Mouse (Mus musculus): ENCODE data around the gene Lhfpl2. TPM values are rescaled to one million over a fixed set of nuclear protein-coding genes. Genes with fewer than 3 reads are reported as not detected.

The Lhfpl2 gene
- polyA plus RNA-seq, 1 experiment from 2014 or later: 4.3 TPM

GRCm38 (mm10) chr13:94224717-94225705 lies 167.4 kb downstream of the Lhfpl2 start:
- H3K9ac ChIP-seq (replicated peaks): no peak overlapping the region
- peaks cover 15% of the 10 kb centered on the region for H3K36me3 ChIP-seq (replicated peaks; ENCODE audit: insufficient read depth, low read length)
- no peaks in the 10 kb centered on the region for H3K9me3 ChIP-seq (ENCODE audit: low read length)
- DNase-seq (no peak), ATAC-seq (no peak)
- no peak overlapping the region for H3K4me2 ChIP-seq (ENCODE audit: low read depth, low read length)
- WGBS (ENCODE audit: insufficient replicate concordance): 90% methylated on average over 38 of the region's 38 CpGs
- H3K27me3 ChIP-seq (ENCODE audit: insufficient read depth, low read length): no peaks in the 10 kb centered on the region
- no peak overlapping the region for H3K27ac ChIP-seq (ENCODE audit: low read depth)
- TF ChIP-seq EP300 (IDR thresholded peaks at IDR 0.05; ENCODE audit: low read depth): no peak
- TF ChIP-seq CTCF (IDR thresholded peaks at IDR 0.05; ENCODE audit: low read depth): no peak
- no peaks in the 10 kb centered on the region for H3K4me1 ChIP-seq (ENCODE audit: insufficient read depth)
- no peak overlapping the region for H3K4me3 ChIP-seq (ENCODE audit: low read depth, low read length)

- TF ChIP-seq EP300 (IDR thresholded peaks at IDR 0.05; ENCODE audit: low read depth): no peak
- Histone ChIP-seq H3K27me3 (ENCODE audit: insufficient read depth, low read length) (no peaks in the 10 kb centered on the region), H3K9me3 (ENCODE audit: low read length) (no peaks in the 10 kb centered on the region), H3K9ac (replicated peaks) (no peak overlapping the region), H3K4me3 (ENCODE audit: low read depth, low read length) (no peak overlapping the region), H3K4me1 (ENCODE audit: insufficient read depth) (no peaks in the 10 kb centered on the region), H3K36me3 (replicated peaks; ENCODE audit: insufficient read depth, low read length) (peaks cover 6% of the 10 kb centered on the region; the same call in 1 of the 2 replicates), H3K4me2 (ENCODE audit: low read depth, low read length) (no peak overlapping the region), H3K27ac (ENCODE audit: low read depth) (no peak overlapping the region)
- ATAC-seq (no peak), DNase-seq (no peak)
- 88% methylated on average over 14 of the region's 14 CpGs for WGBS (ENCODE audit: insufficient replicate concordance)
Observed at GRCm38 (mm10) chr13:94231871-94232270, 174.3 kb downstream of the Lhfpl2 start.

DNA sequence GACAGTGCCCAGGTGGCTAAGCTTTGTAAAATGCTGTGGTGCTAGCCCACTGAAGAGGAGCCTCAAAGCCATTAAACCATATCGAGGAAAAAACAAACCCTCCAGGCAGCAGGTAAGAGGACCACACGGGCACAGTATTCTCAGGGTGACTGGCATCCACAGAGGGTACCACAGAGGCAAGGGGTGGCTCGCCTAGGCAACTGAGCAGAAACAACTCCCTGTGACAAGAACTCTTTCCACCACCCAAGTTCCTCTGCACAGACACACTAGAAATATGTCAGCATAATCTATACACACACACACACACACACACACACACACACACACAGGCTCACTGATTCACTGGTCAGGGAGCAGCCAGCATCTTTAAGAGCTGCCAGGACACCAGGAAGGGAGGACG lies 181.9 kb downstream of the Lhfpl2 start:
- no peak overlapping the region for H3K9ac ChIP-seq (replicated peaks)
- TF ChIP-seq CTCF (IDR thresholded peaks at IDR 0.05; ENCODE audit: low read depth): no peak
- TF ChIP-seq EP300 (IDR thresholded peaks at IDR 0.05; ENCODE audit: low read depth): no peak
- H3K4me2 ChIP-seq (ENCODE audit: low read depth, low read length): no peak overlapping the region
- ATAC-seq (no peak), DNase-seq (no peak)
- no peak overlapping the region for H3K4me3 ChIP-seq (ENCODE audit: low read depth, low read length)
- H3K4me1 ChIP-seq (ENCODE audit: insufficient read depth): peaks cover 3% of the 10 kb centered on the region; the same call in 1 of the 2 replicates
- H3K27ac ChIP-seq (ENCODE audit: low read depth): no peak overlapping the region
- H3K27me3 ChIP-seq (ENCODE audit: insufficient read depth, low read length): no peaks in the 10 kb centered on the region
- H3K9me3 ChIP-seq (ENCODE audit: low read length): no peaks in the 10 kb centered on the region
- 73% methylated on average over 4 of the region's 4 CpGs for WGBS (ENCODE audit: insufficient replicate concordance)
- no peaks in the 10 kb centered on the region for H3K36me3 ChIP-seq (replicated peaks; ENCODE audit: insufficient read depth, low read length)

DNA sequence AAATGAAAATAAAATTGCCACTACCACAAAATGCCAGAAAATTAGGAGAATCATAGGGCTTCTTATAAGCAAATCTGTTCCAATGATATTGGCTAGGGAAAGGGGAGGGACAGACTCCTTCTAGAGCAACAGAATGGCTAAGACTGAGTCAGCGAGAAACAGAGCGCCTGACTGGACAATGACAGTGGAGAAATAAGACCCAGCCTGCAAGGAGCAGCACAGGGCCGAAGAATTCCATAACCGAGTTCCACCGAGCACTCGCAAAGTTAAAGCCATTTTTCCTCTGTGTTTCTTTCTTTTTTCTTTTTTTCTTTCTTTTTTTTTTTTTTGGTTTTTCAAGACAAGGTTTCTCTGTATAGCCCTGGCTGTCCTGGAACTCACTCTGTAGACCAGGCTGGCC lies 182.5 kb downstream of the Lhfpl2 start:
- Histone ChIP-seq H3K9me3 (ENCODE audit: low read length) (no peaks in the 10 kb centered on the region), H3K27ac (ENCODE audit: low read depth) (no peak overlapping the region), H3K9ac (replicated peaks) (no peak overlapping the region), H3K4me3 (ENCODE audit: low read depth, low read length) (no peak overlapping the region), H3K4me1 (ENCODE audit: insufficient read depth) (peaks cover 3% of the 10 kb centered on the region; the same call in 1 of the 2 replicates), H3K27me3 (ENCODE audit: insufficient read depth, low read length) (no peaks in the 10 kb centered on the region), H3K4me2 (ENCODE audit: low read depth, low read length) (no peak overlapping the region), H3K36me3 (replicated peaks; ENCODE audit: insufficient read depth, low read length) (no peaks in the 10 kb centered on the region)
- WGBS (ENCODE audit: insufficient replicate concordance): 78% methylated on average over 6 of the region's 6 CpGs
- ATAC-seq (no peak), DNase-seq (no peak)
- no peak for TF ChIP-seq CTCF (IDR thresholded peaks at IDR 0.05; ENCODE audit: low read depth)
- no peak for TF ChIP-seq EP300 (IDR thresholded peaks at IDR 0.05; ENCODE audit: low read depth)

- Histone ChIP-seq H3K4me2 (ENCODE audit: low read depth, low read length) (no peak overlapping the region), H3K36me3 (replicated peaks; ENCODE audit: insufficient read depth, low read length) (no peaks in the 10 kb centered on the region), H3K4me1 (ENCODE audit: insufficient read depth) (peaks cover 3% of the 10 kb centered on the region; the same call in 1 of the 2 replicates), H3K9me3 (ENCODE audit: low read length) (no peaks in the 10 kb centered on the region), H3K27ac (ENCODE audit: low read depth) (no peak overlapping the region), H3K27me3 (ENCODE audit: insufficient read depth, low read length) (no peaks in the 10 kb centered on the region), H3K4me3 (ENCODE audit: low read depth, low read length) (no peak overlapping the region), H3K9ac (replicated peaks) (no peak overlapping the region)
- TF ChIP-seq CTCF (IDR thresholded peaks at IDR 0.05; ENCODE audit: low read depth) (no peak), EP300 (IDR thresholded peaks at IDR 0.05; ENCODE audit: low read depth) (no peak)
- WGBS (ENCODE audit: insufficient replicate concordance): 53% methylated on average over 5 of the region's 5 CpGs
- no peak for ATAC-seq
- DNase-seq: no peak
Observed at GRCm38 (mm10) chr13:94240873-94241272, 183.3 kb downstream of the Lhfpl2 start.

GRCm38 (mm10) chr13:94241892-94242524 lies 184.4 kb downstream of the Lhfpl2 start:
- no peak overlapping the region for H3K4me3 ChIP-seq (ENCODE audit: low read depth, low read length)
- peak; percentile 75 for ATAC-seq
- H3K27ac ChIP-seq (ENCODE audit: low read depth): peak overlapping the region; percentile 22
- 46% methylated on average over 4 of the region's 4 CpGs for WGBS (ENCODE audit: insufficient replicate concordance)
- no peaks in the 10 kb centered on the region for H3K9me3 ChIP-seq (ENCODE audit: low read length)
- H3K36me3 ChIP-seq (replicated peaks; ENCODE audit: insufficient read depth, low read length): no peaks in the 10 kb centered on the region
- no peaks in the 10 kb centered on the region for H3K27me3 ChIP-seq (ENCODE audit: insufficient read depth, low read length)
- DNase-seq: no peak
- H3K4me1 ChIP-seq (ENCODE audit: insufficient read depth): peaks cover 3% of the 10 kb centered on the region; the same call in 1 of the 2 replicates
- TF ChIP-seq CTCF (IDR thresholded peaks at IDR 0.05; ENCODE audit: low read depth): no peak
- TF ChIP-seq EP300 (IDR thresholded peaks at IDR 0.05; ENCODE audit: low read depth): no peak
- no peak overlapping the region for H3K9ac ChIP-seq (replicated peaks)
- H3K4me2 ChIP-seq (ENCODE audit: low read depth, low read length): no peak overlapping the region
